Mouse (Mus musculus) lung, embryonic 14.5 days (tissue): ENCODE data around the gene Ets1. TPM values are rescaled to one million over a fixed set of nuclear protein-coding genes. Genes with fewer than 3 reads are reported as not detected.

ENCODE experiments used
- ATAC-seq: fragments of 200-750 bp; cut with Nextera tagmentation; 2 replicates; pipeline ENCODE4 v1.8.0; 2017; ENCODE audit warnings: mild to moderate bottlenecking, moderate TSS enrichment, moderate library complexity; ENCODE audit not compliant: insufficient read depth
- DNase-seq: peaks from one replicate; pipeline ENCODE4 v3.0.0-alpha.2; 2015
- H3K27ac ChIP-seq: fragments of 300-500 bp; sonication (generic); 2 replicates; pipeline ENCODE4 v1.5.1; 2014; ENCODE audit warnings: low read depth, mild to moderate bottlenecking, moderate library complexity
- H3K27me3 ChIP-seq: fragments of 300-500 bp; sonication (generic); 2 replicates; pipeline ENCODE4 v1.6.1; 2014; ENCODE audit warnings: low read length, control low read depth; ENCODE audit not compliant: insufficient read depth
- H3K36me3 ChIP-seq: fragments of 300-500 bp; sonication (generic); 2 replicates; pipeline ENCODE4 v1.6.1; 2014; ENCODE audit warnings: control low read depth; ENCODE audit not compliant: insufficient read depth
- H3K4me1 ChIP-seq: fragments of 300-500 bp; sonication (generic); 2 replicates; pipeline ENCODE4 v1.6.1; 2014; ENCODE audit warnings: antibody characterized with exemption, control low read depth; ENCODE audit not compliant: insufficient read depth
- H3K4me2 ChIP-seq: fragments of 300-500 bp; sonication (generic); 2 replicates; pipeline ENCODE4 v1.6.1; 2014; ENCODE audit warnings: mild to moderate bottlenecking
- H3K4me3 ChIP-seq: fragments of 300-500 bp; sonication (generic); 2 replicates; pipeline ENCODE4 v1.5.1; 2014; ENCODE audit warnings: low read depth, low read length
- H3K9ac ChIP-seq: fragments of 300-500 bp; sonication (generic); 2 replicates; pipeline ENCODE4 v1.6.1; 2014
- H3K9me3 ChIP-seq: fragments of 300-500 bp; sonication (generic); 2 replicates; pipeline ENCODE4 v1.6.1; 2016; ENCODE audit warnings: low read depth, low read length, control low read depth
- CTCF ChIP-seq: IDR thresholded peaks from 2 replicates; pipeline ENCODE4 v1.5.1; 2016; ENCODE audit warnings: antibody characterized with exemption, low read depth
- WGBS: fragments of 180-500 bp; shearing (Covaris S2); extraction: QIAGEN DNeasy Blood & Tissue Kit; methylation state at CpG from one replicate; pipeline ENCODE4 v1.1.7; 2014; 5-methylcytosine and 5-hydroxymethylcytosine counted together
- polyA plus RNA-seq: library from polyadenylated mRNA; unstranded; fragments of >200 nt; fragmentation: Nextera tagmentation; extraction: Ambion mirVana; gene quantifications from 2 replicates; pipeline ENCODE4 v1.2.1, GENCODE M21; 2014

Gene Ets1
- polyA plus RNA-seq, 1 experiment from 2014 or later: 79.2 TPM

- ATAC-seq (no peak), DNase-seq (no peak)
- no peaks in the 10 kb centered on the region for H3K9me3 ChIP-seq
- WGBS: 47% methylated on average over 2 of the region's 2 CpGs
- H3K9ac ChIP-seq: no peak overlapping the region
- TF ChIP-seq CTCF: no peak
- no peaks in the 10 kb centered on the region for H3K4me1 ChIP-seq
- no peak overlapping the region for H3K4me2 ChIP-seq
- peaks cover 11% of the 10 kb centered on the region for H3K36me3 ChIP-seq
- no peaks in the 10 kb centered on the region for H3K27me3 ChIP-seq
- H3K27ac ChIP-seq: no peak overlapping the region
- H3K4me3 ChIP-seq: no peak overlapping the region
Observed at GRCm38 (mm10) chr9:32761326-32761725, 125.3 kb downstream of the Ets1 start.

- TF ChIP-seq CTCF: no peak
Observed at GRCm38 (mm10) chr9:32764374-32764773, 128.4 kb downstream of the Ets1 start.

GRCm38 (mm10) chr9:32765123-32765522 is 129.1 kb downstream of the Ets1 start:
- no peak overlapping the region for H3K9ac ChIP-seq
- H3K27ac ChIP-seq: no peak overlapping the region
- no peak for TF ChIP-seq CTCF
- no peaks in the 10 kb centered on the region for H3K9me3 ChIP-seq
- ATAC-seq: no peak
- no peak for DNase-seq
- no peaks in the 10 kb centered on the region for H3K27me3 ChIP-seq
- 93% methylated on average over 3 of the region's 3 CpGs for WGBS
- H3K4me3 ChIP-seq: no peak overlapping the region
- no peaks in the 10 kb centered on the region for H3K36me3 ChIP-seq
- no peaks in the 10 kb centered on the region for H3K4me1 ChIP-seq
- H3K4me2 ChIP-seq: no peak overlapping the region

More at GRCm38 (mm10) chr9:32764374-32764773, 128.4 kb downstream of the Ets1 start:
- Histone ChIP-seq H3K9me3 (no peaks in the 10 kb centered on the region), H3K4me1 (no peaks in the 10 kb centered on the region), H3K4me2 (no peak overlapping the region), H3K9ac (no peak overlapping the region), H3K4me3 (no peak overlapping the region), H3K27me3 (no peaks in the 10 kb centered on the region), H3K27ac (no peak overlapping the region), H3K36me3 (no peaks in the 10 kb centered on the region)
- ATAC-seq (no peak), DNase-seq (no peak)
- 66% methylated on average over 9 of the region's 9 CpGs for WGBS

GRCm38 (mm10) chr9:32778866-32779265 is 142.8 kb downstream of the Ets1 start:
- Histone ChIP-seq H3K4me3 (no peak overlapping the region), H3K4me1 (peaks cover 3% of the 10 kb centered on the region; the same call in 1 of the 2 replicates), H3K36me3 (no peaks in the 10 kb centered on the region), H3K27me3 (no peaks in the 10 kb centered on the region), H3K27ac (no peak overlapping the region), H3K9me3 (no peaks in the 10 kb centered on the region), H3K4me2 (no peak overlapping the region), H3K9ac (no peak overlapping the region)
- 69% methylated on average over 1 of the region's 1 CpGs for WGBS
- TF ChIP-seq CTCF: no peak
- no peak for DNase-seq
- ATAC-seq: no peak

GRCm38 (mm10) chr9:32782391-32783092 is 146.5 kb downstream of the Ets1 start:
- Histone ChIP-seq H3K27ac (no peak overlapping the region), H3K9ac (no peak overlapping the region), H3K4me2 (no peak overlapping the region), H3K27me3 (no peaks in the 10 kb centered on the region), H3K4me3 (no peak overlapping the region), H3K36me3 (no peaks in the 10 kb centered on the region), H3K4me1 (peaks cover 8% of the 10 kb centered on the region; the same call in 1 of the 2 replicates), H3K9me3 (no peaks in the 10 kb centered on the region)
- 0 out of 2 replicates have a peak, but pooled peaks have one; percentile 24 for ATAC-seq
- no peak for TF ChIP-seq CTCF
- WGBS: 58% methylated on average over 8 of the region's 8 CpGs
- DNase-seq: peak; percentile 27

- no peak for TF ChIP-seq CTCF
- H3K4me1 ChIP-seq: peaks cover 16% of the 10 kb centered on the region; the same call in 1 of the 2 replicates
- no peak overlapping the region for H3K9ac ChIP-seq
- H3K27me3 ChIP-seq: no peaks in the 10 kb centered on the region
- H3K4me3 ChIP-seq: no peak overlapping the region
- no peaks in the 10 kb centered on the region for H3K9me3 ChIP-seq
- WGBS: 54% methylated on average over 7 of the region's 7 CpGs
- no peaks in the 10 kb centered on the region for H3K36me3 ChIP-seq
- ATAC-seq (no peak), DNase-seq (peak; percentile 14)
- H3K27ac ChIP-seq: no peak overlapping the region
- no peak overlapping the region for H3K4me2 ChIP-seq
Observed at GRCm38 (mm10) chr9:32787091-32787490, 151.1 kb downstream of the Ets1 start.

GRCm38 (mm10) chr9:32787615-32788014 is 151.6 kb downstream of the Ets1 start:
- Histone ChIP-seq H3K4me1 (peaks cover 16% of the 10 kb centered on the region; the same call in 1 of the 2 replicates), H3K27me3 (no peaks in the 10 kb centered on the region), H3K9me3 (no peaks in the 10 kb centered on the region), H3K36me3 (no peaks in the 10 kb centered on the region), H3K9ac (no peak overlapping the region), H3K4me3 (no peak overlapping the region), H3K4me2 (no peak overlapping the region), H3K27ac (no peak overlapping the region)
- peak; percentile 70 for DNase-seq
- 7% methylated on average over 1 of the region's 1 CpGs for whole genome bisulfite sequencing
- ATAC-seq: peak; percentile 41; the same call in 1 of the 2 replicates
- TF ChIP-seq CTCF: no peak
